Mouse (Mus musculus): ENCODE measurements around the gene Tomt. TPM values are rescaled to one million over a fixed set of nuclear protein-coding genes. Genes with fewer than 3 reads are reported as not detected.

The Tomt gene
- polyA plus RNA-seq (2017; shearing (Covaris generic)): 0.83 TPM

GRCm38 (mm10) chr7:101906287-101906681 lies at the start of gene Tomt:
TSS of gene Tomt (minus strand) at chr7:101906359.

GRCm38 (mm10) chr7:101933751-101934240 lies 27.6 kb upstream of the Tomt start, which contains the start of the genes Lrrc51 and Numa1:
TSS of gene Lrrc51 (minus strand) at chr7:101933895.
TSS of gene Numa1 (plus strand) at chr7:101934111.

GRCm38 (mm10) chr7:101905561-101906286 lies 435 bp downstream of the Tomt start, which contains the start of gene Lamtor1:
TSS of gene Lamtor1 (plus strand) at chr7:101905904.

GRCm38 (mm10) chr7:101870629-101871028 lies 35.5 kb downstream of the Tomt start, which contains the start of gene Folr1:
TSS of gene Folr1 (minus strand) at chr7:101870788.

GRCm38 (mm10) chr7:101863415-101863814 lies 42.7 kb downstream of the Tomt start, which contains the start of gene Anapc15:
TSS of gene Anapc15 (plus strand) at chr7:101863715.

GRCm38 (mm10) chr7:101857094-101857493 lies 49.1 kb downstream of the Tomt start, which contains the start of gene Folr2:
TSS of gene Folr2 (minus strand) at chr7:101857194.

Other genes starting within 250 kb of the Tomt start
- 32.8 TPM for gene Clpb, start 242.7 kb downstream of the Tomt start, polyA plus RNA-seq (2017; shearing (Covaris generic))
- not detected for gene Phox2a, start 88.0 kb downstream of the Tomt start, polyA plus RNA-seq (2017; shearing (Covaris generic))
- gene Inppl1, start 68.1 kb downstream of the Tomt start, polyA plus RNA-seq (2017; shearing (Covaris generic)): 10.6 TPM
- not detected for gene Folr2, start 49.2 kb downstream of the Tomt start, polyA plus RNA-seq (2017; shearing (Covaris generic))
- 43.1 TPM for gene Anapc15, start 42.6 kb downstream of the Tomt start, polyA plus RNA-seq (2017; shearing (Covaris generic))
- not detected for gene Folr1, start 35.6 kb downstream of the Tomt start, polyA plus RNA-seq (2017; shearing (Covaris generic))
- 152 TPM for gene Lamtor1, start 455 bp downstream of the Tomt start, polyA plus RNA-seq (2017; shearing (Covaris generic))
- 4.7 TPM for gene Lrrc51, start 27.5 kb upstream of the Tomt start, polyA plus RNA-seq (2017; shearing (Covaris generic))
- 255 TPM for gene Numa1, start 27.8 kb upstream of the Tomt start, polyA plus RNA-seq (2017; shearing (Covaris generic))
- 5.4 TPM for gene Il18bp, start 112.3 kb upstream of the Tomt start, polyA plus RNA-seq (2017; shearing (Covaris generic))
- gene Rnf121, start 159.1 kb upstream of the Tomt start, polyA plus RNA-seq (2017; shearing (Covaris generic)): 27.4 TPM
- gene Xndc1, start 159.2 kb upstream of the Tomt start, polyA plus RNA-seq (2017; shearing (Covaris generic)): 28.8 TPM
- 1.5 TPM for gene Xntrpc, start 159.4 kb upstream of the Tomt start, polyA plus RNA-seq (2017; shearing (Covaris generic))
- 0.15 TPM for gene Trpc2, start 176.8 kb upstream of the Tomt start, polyA plus RNA-seq (2017; shearing (Covaris generic))
- not detected for gene Art1, start 195.4 kb upstream of the Tomt start, polyA plus RNA-seq (2017; shearing (Covaris generic))
- gene Art5, start 203.1 kb upstream of the Tomt start, polyA plus RNA-seq (2017; shearing (Covaris generic)): 1.4 TPM
- not detected for gene Chrna10, start 210.5 kb upstream of the Tomt start, polyA plus RNA-seq (2017; shearing (Covaris generic))

All from inflammation-experienced regulatory T-cells, adult 16 weeks (primary cell).